Mouse (Mus musculus): ENCODE data around the gene Synpo2. TPM values are rescaled to one million over a fixed set of nuclear protein-coding genes. Genes with fewer than 3 reads are reported as not detected.

Gene Synpo2
- total RNA-seq, 2 experiments from 2014 or later: 154 to 156 TPM

DNA sequence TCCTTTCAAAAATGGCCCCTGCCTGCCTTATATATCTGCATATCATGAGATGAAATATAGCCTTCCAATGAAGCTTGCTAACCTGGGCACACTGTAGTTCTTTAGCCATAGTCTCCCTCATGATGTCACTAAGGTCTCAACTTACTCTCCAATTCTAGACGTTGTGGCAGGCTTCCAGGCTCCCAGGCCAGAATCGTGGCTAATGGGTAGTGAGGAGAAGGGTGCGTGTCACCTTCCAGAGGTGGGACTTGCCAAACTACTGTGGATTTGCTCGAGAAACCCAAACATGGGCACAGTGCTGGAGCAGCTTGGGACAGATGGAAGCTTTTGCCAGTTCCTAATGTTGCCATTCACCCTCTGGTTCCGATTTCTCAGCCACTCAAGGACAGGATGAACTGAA, 69.5 kb downstream of the Synpo2 start:
- no peak for DNase-seq

GRCm38 (mm10) chr3:123164183-123164582, 71.8 kb downstream of the Synpo2 start:
- DNase-seq: no peak

DNA sequence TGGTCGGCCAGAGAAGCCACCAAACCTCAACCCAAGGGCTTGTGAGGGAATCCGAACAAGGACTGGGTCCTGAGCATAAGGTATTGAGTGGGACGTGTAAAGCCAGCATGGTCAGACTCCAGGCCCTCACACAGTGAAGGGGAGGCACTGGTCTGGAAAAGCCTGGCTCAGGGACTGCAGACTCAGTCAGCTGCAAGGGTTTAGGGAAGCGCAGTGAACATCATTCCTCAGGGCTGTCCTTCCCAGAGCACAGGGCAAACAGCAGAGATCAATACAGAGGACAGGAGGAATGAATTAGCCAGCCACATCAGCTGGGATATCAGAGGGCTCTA, 72.8 kb downstream of the Synpo2 start:
- no peak for DNase-seq

DNA sequence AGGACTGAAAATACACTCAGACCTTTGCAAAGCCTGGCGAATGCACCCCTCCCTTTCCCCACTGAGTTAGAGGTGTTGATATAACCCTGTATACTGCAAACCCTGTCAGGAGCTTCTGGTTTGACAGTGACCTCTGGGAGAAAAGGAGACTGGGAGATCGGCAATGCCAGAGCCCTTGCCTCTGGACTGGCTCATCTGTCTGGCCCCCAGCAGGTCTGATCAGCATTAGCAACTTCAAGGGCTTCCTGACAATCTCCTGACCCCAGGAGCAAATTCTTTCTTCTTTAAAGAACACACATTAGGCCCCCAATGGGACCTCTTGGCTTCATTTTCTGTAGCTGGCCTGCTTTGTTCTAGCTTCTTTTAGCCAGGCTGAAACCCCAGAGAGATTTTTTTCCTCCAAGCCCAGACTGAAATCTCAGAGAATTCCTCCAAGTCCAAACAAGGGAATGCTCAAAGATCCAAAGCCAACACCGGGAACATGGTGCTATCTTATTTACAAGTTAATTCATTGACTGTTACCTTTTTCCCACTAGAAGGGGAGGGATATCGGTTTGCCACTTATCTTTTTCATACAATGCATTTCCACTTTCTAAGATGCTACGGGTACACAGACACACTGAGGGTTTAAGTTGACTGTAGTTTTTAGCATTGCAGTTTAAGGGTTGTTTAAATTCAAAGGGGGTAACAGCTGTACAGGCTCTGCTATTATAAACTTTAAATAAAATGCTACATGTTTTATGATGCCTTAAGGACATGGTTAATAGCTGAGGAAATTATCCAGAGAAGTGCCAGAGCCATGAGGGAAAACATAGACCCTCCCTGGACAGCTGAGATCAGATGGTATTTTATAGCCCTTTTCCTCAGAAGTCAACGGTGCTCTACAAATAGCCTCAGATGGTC, 73.4 kb downstream of the Synpo2 start:
- DNase-seq: no peak

DNA sequence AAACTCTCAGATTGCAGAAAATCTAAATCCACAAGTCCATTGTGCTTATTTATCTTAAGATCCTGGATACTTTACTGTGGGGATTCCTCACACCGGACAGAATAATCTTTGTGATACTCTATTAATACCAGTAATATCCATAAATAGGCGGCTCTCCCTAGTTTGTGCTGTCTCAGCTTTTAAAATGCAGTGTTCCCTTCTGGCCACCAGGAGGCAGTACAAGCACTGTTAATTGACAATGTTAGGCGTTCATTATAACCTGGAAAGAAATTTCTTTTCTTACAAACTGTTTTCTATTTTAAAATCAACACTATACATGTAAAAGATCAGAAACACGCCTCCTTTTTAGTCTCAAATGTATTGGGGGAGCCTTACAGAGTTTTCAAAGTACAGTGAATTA, 75.2 kb downstream of the Synpo2 start:
- peak; percentile 23 for DNase-seq

GRCm38 (mm10) chr3:123159139-123159824, 76.7 kb downstream of the Synpo2 start:
- peak; percentile 55 for DNase-seq

DNA sequence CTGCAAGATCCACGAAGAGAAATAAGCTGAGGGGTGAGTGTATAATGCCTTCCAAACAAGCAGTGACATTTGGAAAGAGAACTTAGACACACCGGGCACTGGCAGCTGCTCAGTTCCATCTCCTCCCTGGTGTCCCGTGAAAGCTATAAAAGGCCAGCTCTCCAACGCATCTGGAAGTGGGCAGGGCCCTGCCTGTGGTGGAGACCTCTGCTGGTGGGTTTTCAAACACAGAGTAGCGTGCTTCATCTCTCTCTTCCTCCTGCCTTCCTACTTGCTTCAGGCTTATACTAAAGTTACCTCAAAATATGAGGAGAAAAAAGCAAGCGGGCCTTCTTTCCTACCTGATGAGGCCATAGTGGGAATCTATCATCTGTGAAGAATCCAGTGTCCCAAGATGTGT, 77.4 kb downstream of the Synpo2 start:
- DNase-seq: peak; percentile 52

GRCm38 (mm10) chr3:123153337-123153736, 82.6 kb downstream of the Synpo2 start:
- DNase-seq: peak; percentile 49

DNA sequence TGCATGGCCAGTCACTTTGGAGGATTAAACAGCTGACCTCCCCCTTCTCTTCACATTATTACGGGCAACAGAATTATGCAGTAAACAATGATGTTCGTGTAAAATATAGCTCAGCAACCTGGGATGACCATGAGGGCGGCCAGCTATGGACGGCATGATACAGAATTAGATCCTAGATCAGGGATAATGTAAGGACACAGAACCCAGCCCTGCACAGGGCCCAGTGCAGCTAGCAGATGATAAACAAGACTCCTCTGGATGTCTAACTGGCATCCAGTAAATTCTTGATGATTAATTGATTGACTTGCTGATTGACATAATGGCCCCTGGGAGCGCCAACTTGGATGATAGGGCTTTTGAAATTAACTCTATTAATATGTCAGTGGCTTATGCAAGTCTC, 83.0 kb downstream of the Synpo2 start:
- DNase-seq: no peak

DNA sequence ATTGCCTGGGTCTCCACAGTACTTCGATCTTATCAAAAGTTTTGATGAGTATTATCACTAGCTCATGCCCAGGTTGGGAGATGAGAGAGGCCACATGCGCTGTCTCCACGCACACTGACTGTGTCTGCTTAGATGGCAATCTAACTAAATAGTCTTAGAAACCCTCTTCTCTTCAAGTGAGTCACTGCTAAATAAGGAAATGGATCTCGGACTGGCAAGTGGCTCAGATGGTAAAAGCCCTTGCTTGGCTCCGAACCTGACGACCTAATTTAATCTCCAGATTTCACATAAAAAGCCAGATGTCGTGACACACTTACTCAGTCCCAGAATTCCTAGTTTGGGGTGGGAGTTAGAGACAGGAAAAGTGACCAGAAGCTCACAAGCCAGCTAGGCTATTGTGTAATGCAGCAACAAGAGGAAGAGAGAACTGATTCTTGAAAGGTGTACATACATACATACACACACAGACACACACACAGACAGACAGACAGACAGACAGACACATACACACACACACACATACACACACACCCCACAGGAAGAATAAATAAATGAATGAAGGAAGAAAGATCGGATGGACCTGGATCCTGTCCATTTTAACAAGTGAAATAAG, 85.3 kb downstream of the Synpo2 start:
- DNase-seq: no peak

DNA sequence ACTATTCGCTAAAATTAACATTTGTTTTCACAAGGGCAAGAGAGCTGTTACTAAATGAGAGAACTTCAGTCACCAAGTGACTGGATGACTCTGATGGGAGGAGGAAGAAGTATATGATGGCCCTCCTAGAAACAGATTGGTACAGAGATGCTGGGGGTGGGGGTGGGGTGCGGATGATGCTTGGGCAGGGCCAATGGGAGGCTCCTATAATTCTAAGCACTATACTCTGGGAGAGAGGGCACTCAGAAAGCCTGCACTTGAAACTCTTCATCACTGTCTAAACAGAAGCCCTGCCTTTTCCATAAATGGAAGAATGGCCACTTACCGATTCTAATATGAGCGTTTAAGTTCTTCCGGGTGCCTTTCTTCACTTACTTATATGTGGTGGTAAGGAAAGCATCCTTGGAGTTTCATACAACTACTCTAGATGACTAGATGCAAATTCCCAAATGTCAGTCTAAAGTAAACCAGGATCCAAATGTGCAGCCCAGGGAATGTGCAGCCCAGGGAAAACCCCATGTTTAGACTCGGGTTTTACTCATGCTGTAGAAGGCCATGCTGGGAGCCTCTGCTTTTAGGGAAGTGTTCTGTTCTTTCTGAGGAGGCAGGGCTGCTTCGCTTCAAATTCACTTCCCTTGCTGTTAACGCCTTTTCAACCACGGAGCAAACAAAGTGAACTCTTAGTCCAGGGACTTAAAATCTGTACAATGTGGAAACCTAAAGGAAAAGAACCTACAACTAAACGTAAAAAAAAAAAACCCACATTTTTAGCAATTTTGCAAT, 86.4 kb downstream of the Synpo2 start:
- no peak for DNase-seq

DNA sequence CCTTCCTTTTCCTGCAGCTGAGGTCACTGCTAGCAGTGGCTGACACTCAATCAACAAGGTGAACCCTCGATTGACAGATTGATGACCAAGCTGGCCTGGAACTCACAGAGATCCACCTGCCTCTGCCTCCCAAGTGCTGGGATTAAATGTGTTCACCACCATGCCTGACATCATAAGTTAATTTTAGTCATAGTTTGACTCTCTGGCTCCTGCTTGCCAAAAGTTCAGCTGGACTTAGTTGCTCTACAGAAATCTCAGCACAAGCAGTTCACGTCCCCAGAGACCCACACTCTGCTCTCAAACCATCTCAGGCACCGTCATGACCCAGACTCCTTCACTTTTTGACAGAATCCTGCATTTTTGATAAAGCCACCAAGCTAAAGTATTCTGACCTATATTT, 87.3 kb downstream of the Synpo2 start:
- DNase-seq: no peak

DNA sequence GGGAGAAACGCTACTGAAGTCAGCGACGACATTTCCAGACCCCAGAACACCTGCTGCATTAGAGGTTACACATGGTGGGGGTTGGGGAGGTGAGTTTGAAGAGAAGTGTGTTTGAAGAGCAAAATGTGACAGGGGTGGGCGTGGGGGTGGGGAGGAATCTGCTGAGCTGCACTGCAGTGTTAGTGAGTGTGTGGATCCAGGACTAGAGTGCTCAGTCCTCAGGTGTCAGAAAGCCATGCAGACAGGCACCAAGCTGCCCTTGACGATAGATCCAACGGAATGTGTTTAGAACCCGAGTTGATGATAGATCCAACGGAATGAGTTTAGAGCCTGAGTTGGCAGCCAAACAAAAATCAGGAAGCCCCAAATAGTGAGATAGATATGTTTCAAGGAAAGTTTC, 89.4 kb downstream of the Synpo2 start:
- DNase-seq: no peak

GRCm38 (mm10) chr3:123145942-123146341, 90.0 kb downstream of the Synpo2 start:
- DNase-seq: no peak

DNA sequence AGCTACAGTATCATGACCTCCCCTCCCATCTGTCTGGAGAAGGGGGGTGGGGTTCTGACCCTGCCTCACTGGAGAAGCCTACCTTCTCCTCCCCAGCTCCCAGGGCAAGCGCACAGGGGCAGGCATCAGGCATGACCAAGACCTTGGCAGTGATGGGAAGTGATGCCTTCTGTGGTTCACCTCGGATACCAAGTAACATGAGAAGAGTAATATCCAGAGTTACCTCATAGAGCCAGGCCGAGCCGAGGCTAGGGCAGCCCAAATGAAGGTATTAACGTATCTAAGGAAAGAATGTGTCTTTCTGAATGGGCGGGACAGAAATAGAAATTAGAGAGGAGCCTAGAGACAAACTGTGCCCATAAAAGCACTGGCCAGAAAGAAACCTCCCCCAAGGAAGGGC, 92.5 kb downstream of the Synpo2 start:
- DNase-seq: no peak

DNA sequence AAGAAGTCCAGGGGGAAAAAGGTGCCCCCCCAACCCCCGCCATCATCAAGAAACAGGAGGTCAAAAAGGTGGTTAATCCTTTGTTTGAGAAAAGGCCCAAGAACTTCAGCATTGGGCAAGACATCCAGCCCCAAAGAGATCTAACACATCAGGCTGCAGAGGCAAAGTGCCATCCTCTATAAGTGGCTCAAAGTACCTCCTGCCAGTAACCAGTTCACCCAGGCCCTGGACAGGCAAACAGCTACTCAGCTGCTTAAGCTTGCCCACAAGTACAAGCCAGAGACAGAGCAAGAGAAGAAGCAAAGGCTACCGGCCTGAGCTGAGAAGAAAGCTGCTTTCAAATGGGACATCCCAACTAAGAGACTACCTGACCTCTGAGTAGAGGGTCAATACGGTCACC, 93.7 kb downstream of the Synpo2 start:
- DNase-seq: no peak

DNA sequence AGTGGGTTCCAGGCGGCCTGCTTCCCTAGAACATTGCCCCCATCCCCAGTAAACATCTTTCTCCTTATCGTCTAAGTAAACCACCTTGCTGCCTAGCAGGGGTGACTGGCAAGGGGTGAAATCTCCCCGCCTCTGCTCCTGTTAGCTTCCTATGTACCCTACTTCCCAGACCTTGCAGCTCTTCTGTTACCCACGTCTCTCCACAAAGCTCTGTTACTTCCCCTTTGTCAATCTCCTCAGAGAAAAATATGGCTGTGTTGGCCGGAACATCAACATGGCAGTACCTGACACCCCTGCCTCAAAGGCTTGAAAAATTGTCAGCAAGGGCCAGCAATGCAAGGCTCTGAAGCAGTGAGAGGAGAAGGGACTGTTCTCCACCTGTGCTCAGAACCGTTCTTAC, 94.9 kb downstream of the Synpo2 start:
- DNase-seq: no peak

DNA sequence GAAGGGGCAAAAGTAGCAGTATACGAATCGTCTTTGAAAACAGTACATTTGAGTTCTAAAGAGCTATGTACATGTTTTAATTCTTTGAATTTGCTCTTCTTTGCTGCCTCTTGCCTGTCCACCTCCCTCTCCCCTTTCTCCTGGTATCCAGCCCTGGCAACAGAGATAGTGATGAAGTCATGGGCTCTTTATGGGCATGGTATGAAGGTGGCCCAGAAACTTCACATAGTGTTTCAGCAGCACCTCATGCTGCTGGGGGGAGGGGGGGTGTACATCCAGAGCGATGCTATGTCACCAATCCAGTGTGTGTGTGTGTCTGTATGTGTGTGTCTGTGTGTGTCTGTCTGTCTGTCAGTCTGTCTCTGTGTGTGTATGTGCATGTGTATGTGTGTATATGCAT, 95.8 kb downstream of the Synpo2 start:
- no peak for DNase-seq

DNA sequence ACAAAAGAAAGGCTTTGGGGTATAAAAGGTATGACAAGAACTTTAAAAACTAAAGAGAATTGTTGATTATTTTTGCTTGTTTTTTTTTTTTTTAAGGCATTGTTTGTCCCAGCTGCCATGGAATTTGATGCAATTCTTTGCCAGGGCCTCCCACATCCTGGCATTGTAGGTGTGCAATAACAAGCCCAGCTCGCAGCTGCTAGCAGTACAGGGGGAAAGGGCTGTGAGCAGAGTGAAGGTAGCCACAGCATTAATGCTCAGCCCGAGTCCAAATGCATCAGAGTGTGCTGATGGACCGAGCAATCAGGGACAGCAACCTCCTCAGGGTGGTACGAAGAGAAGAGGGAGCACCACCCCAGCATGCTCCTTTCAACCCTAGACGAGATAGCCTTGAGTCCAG, 96.3 kb downstream of the Synpo2 start:
- DNase-seq: no peak

GRCm38 (mm10) chr3:123138274-123139003, 97.5 kb downstream of the Synpo2 start:
- peak; percentile 80 for DNase-seq

DNA sequence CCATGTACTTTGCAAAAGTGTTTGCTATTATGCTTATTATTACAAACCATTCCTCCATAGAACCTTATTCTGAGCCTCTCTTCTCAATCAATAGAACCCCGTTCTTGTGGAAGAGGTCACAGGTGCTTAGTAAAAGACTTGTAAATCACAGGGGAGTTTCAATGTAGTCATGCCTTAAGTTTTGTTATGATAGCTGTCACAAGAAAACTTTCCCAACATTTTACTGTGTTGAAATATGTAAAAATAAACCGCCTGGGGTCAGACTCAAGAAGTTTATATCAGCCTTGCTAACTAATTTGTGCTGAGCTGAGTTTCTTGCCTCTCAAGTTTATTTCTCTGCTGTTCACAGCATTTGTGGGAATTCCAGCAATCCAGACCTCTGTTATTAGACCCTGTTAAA, 103.8 kb downstream of the Synpo2 start:
- no peak for DNase-seq

Data from gastrocnemius, postnatal 10 days (tissue).